Mouse (Mus musculus) brain, embryonic 18.5 days (tissue): ENCODE results near the gene Tmem63a.
"Not testable (repeated sequence)": the region's sequence is repeated elsewhere in the genome, so short reads cannot be mapped to it uniquely, and the experiment has no call there.

Source experiments
- DNase-seq: peaks from one replicate; pipeline ENCODE4 v3.0.0-alpha.2; 2012; ENCODE audit warnings: low read depth, low spot score

The Tmem63a gene

GRCm38 (mm10) chr1:180942166-180943031, at the start of gene Tmem63a:
Gene Tmem63a (plus strand): TSS chr1:180942344.
- DNase-seq = no peak

GRCm38 (mm10) chr1:180892808-180893207, 49.3 kb upstream of the Tmem63a start, which contains the start of gene Lefty2:
Gene Lefty2 (plus strand): TSS chr1:180893108.
- DNase-seq = no peak

GRCm38 (mm10) chr1:180894088-180894987, 47.8 kb upstream of the Tmem63a start:
- DNase-seq = not testable (repeated sequence)

- peak; percentile 36 for DNase-seq
These were observed 41.0 kb upstream of the Tmem63a start for GRCm38 (mm10) chr1:180901107-180901506.

GRCm38 (mm10) chr1:180902915-180903314, 39.2 kb upstream of the Tmem63a start:
- DNase-seq = no peak

GRCm38 (mm10) chr1:180903666-180904038, 38.5 kb upstream of the Tmem63a start:
- no peak for DNase-seq

GRCm38 (mm10) chr1:180904039-180904814, 37.9 kb upstream of the Tmem63a start, which contains the start of gene Pycr2:
Gene Pycr2 (plus strand): TSS chr1:180904293.
- peak; percentile 88 for DNase-seq

- no peak for DNase-seq
These were observed 37.4 kb upstream of the Tmem63a start for GRCm38 (mm10) chr1:180904815-180905080.

- DNase-seq = no peak
These were observed 36.8 kb upstream of the Tmem63a start for GRCm38 (mm10) chr1:180905307-180905706.

GRCm38 (mm10) chr1:180905876-180906275, 36.3 kb upstream of the Tmem63a start:
- no peak for DNase-seq

- no peak for DNase-seq
These were observed 35.5 kb upstream of the Tmem63a start for GRCm38 (mm10) chr1:180906461-180907147.

- DNase-seq = no peak
These were observed 31.0 kb upstream of the Tmem63a start for GRCm38 (mm10) chr1:180911138-180911537.

- no peak for DNase-seq
These were observed 30.4 kb upstream of the Tmem63a start for GRCm38 (mm10) chr1:180911653-180912287.

GRCm38 (mm10) chr1:180912792-180913191, 29.4 kb upstream of the Tmem63a start:
- DNase-seq = no peak

- DNase-seq = no peak
These were observed 28.3 kb upstream of the Tmem63a start for GRCm38 (mm10) chr1:180913797-180914196.

GRCm38 (mm10) chr1:180916425-180916824, 25.7 kb upstream of the Tmem63a start:
- DNase-seq = no peak

GRCm38 (mm10) chr1:180917053-180917452, 25.1 kb upstream of the Tmem63a start:
- no peak for DNase-seq

- DNase-seq = no peak
These were observed 22.5 kb upstream of the Tmem63a start for GRCm38 (mm10) chr1:180919686-180920085.

- no peak for DNase-seq
These were observed 19.7 kb upstream of the Tmem63a start for GRCm38 (mm10) chr1:180922273-180923048.

GRCm38 (mm10) chr1:180924737-180925136, 17.4 kb upstream of the Tmem63a start:
- DNase-seq = no peak
